Mouse (Mus musculus): ENCODE measurements at regions not wholly inside any gene's neighbourhood (a gene's known extent, or its start where the extent isn't known, plus 50 kb on each side); places are given as distances from the start of the nearest gene placed in this dataset.

DNA sequence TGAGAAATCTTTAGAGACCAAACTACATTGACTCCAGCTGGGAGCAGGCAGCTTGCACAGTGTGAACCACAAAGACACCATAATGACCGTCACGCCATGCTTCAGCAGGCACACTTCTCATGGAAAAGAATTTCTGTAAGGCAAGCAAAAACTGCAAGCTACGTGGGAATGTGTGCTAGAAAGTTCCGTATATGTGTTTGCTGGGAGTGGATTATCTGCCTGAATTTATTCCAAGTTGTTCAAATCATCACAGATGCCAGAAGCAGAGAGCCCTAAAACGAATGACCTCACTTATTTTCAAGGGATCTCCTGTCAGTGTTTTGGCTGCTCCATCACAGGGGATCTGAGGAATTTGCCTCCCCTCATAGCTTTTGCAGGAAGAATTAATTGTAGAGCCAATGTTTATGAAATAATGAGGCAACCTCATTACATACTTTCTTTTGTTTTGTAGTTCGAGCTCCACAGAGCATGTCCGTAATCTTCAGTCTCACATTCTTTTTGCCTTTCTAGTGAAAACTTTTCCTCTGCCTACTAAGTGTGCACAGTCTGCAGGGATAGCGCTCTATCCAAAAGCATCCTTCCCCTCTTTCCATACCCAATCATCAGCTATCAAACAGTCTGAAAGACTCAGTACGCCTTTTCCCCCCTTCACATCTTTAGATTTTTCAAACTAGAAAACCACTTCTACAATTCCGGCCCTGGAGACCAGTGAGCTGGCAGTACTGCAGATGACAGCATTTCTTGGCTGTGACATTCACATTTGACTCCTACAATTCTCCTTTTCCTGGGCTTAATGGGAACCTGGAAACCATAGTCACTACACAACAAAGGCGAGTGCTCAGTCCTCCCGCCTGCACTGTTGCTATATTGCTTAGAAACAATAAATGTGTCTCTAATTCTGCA lies 898.0 kb downstream of the Ttll7 start:
- Histone ChIP-seq H3K9ac (replicated peaks; ENCODE audit: low read length) (no peak overlapping the region), H3K36me3 (ENCODE audit: control insufficient read depth, insufficient read depth, low read length) (no peaks in the 10 kb centered on the region), H3K4me3 (replicated peaks; ENCODE audit: low read depth, low read length) (no peak overlapping the region), H3K9me3 (ENCODE audit: control insufficient read depth, low read length) (no peaks in the 10 kb centered on the region), H3K4me2 (ENCODE audit: low read length) (no peak overlapping the region), H3K4me1 (ENCODE audit: control insufficient read depth, insufficient read depth, low read length) (no peaks in the 10 kb centered on the region), H3K27ac (replicated peaks; ENCODE audit: low read depth, low read length) (0 out of 2 replicates have a peak overlapping the region, but pooled peaks have one; percentile 8), H3K27me3 (ENCODE audit: control insufficient read depth, insufficient read depth, low read length) (no peaks in the 10 kb centered on the region)
- 26% methylated on average over 12 of the region's 12 CpGs for WGBS
- peak; percentile 29 for DNase-seq
- no peak for ATAC-seq (ENCODE audit: low FRiP score, low TSS enrichment)

DNA sequence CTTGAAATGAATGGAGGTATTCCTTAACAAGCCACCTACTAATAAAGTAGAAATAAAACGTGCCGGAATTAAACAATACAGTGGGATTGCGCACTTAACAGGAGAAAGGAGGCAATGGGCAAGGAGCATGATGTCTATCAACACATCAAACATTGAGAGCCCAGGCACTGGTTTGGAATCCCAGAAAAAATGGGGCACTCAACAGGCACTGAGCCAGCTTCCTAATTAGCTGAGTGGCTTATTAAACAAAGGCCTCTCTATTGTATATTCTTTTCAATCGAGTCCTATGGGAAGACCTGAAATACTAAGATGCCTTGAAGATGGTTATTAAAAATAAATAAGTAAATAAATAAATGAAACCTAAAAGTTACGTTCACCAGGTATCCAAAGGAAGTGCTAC lies 897.3 kb downstream of the Ttll7 start:
- H3K36me3 ChIP-seq (ENCODE audit: control insufficient read depth, insufficient read depth, low read length): no peaks in the 10 kb centered on the region
- H3K27ac ChIP-seq (replicated peaks; ENCODE audit: low read depth, low read length): no peak overlapping the region
- H3K4me1 ChIP-seq (ENCODE audit: control insufficient read depth, insufficient read depth, low read length): no peaks in the 10 kb centered on the region
- 66% methylated on average over 5 of the region's 5 CpGs for WGBS
- H3K9me3 ChIP-seq (ENCODE audit: control insufficient read depth, low read length): no peaks in the 10 kb centered on the region
- DNase-seq (peak; percentile 37), ATAC-seq (ENCODE audit: low FRiP score, low TSS enrichment) (no peak)
- no peak overlapping the region for H3K4me3 ChIP-seq (replicated peaks; ENCODE audit: low read depth, low read length)
- no peaks in the 10 kb centered on the region for H3K27me3 ChIP-seq (ENCODE audit: control insufficient read depth, insufficient read depth, low read length)
- H3K9ac ChIP-seq (replicated peaks; ENCODE audit: low read length): no peak overlapping the region
- H3K4me2 ChIP-seq (ENCODE audit: low read length): no peak overlapping the region

DNA sequence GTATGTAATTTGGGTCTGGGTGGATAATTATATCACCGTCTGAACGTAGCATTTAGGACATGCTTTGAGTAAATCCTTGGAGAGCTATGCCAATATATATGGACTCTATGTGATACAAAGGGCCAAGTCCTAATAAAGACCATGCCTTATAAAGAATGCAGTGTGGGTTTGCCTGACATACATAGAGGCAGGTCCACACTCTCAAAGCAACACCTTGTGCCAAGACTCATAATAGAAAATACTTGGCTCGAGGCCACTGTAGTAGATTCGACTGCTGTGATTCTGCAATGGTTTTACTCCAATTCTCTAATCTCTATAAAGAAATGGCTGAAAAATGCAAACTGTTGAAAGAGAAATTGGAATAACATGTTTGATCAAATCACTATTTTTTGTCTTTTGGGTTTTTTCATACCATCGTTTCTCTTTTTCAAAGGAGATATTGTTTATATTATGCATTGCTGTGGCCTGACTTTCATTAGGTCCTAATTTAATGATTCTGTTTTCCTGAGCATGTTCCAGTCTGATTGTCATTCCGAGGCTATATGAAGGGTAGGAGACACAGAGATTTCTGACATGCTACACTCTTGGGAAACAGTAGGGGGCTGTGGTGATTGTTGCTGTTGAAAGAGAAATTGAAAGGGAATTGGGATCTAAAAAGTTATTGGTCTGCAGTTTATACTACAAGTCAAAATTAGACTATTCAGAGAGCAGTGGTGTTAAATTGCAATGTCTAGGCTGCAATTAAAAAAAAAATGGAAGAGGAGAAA lies 884.7 kb downstream of the Ttll7 start:
- Histone ChIP-seq H3K9me3 (ENCODE audit: control insufficient read depth, low read length) (no peaks in the 10 kb centered on the region), H3K4me1 (ENCODE audit: control insufficient read depth, insufficient read depth, low read length) (no peaks in the 10 kb centered on the region), H3K27ac (replicated peaks; ENCODE audit: low read depth, low read length) (no peak overlapping the region), H3K36me3 (ENCODE audit: control insufficient read depth, insufficient read depth, low read length) (no peaks in the 10 kb centered on the region), H3K4me2 (ENCODE audit: low read length) (no peak overlapping the region), H3K27me3 (ENCODE audit: control insufficient read depth, insufficient read depth, low read length) (no peaks in the 10 kb centered on the region), H3K4me3 (replicated peaks; ENCODE audit: low read depth, low read length) (no peak overlapping the region), H3K9ac (replicated peaks; ENCODE audit: low read length) (no peak overlapping the region)
- WGBS: 82% methylated on average over 6 of the region's 6 CpGs
- ATAC-seq (ENCODE audit: low FRiP score, low TSS enrichment) (no peak), DNase-seq (peak; percentile 26)

DNA sequence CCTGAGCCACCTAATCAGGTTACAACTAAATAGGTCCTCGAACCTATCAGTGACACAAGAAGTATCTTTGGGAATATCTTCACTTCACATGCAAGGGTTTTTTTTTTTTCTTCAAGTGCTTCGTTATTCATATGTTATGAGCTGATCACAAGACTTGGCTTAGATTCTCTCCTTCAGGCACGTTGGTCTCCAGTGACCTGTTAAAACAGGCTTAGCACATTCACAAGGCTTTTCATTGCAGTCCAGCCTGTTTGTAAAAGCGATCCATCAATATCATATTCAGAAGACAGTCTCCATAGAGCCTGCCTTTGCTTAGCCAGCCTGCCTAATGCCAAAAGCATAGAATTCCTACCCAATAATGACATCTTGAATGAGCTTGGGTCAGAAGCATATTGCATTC lies 864.2 kb downstream of the Ttll7 start:
- ATAC-seq (ENCODE audit: low FRiP score, low TSS enrichment): no peak
- H3K9me3 ChIP-seq (ENCODE audit: control insufficient read depth, low read length): no peaks in the 10 kb centered on the region
- WGBS: 53% methylated on average over 4 of the region's 4 CpGs

DNA sequence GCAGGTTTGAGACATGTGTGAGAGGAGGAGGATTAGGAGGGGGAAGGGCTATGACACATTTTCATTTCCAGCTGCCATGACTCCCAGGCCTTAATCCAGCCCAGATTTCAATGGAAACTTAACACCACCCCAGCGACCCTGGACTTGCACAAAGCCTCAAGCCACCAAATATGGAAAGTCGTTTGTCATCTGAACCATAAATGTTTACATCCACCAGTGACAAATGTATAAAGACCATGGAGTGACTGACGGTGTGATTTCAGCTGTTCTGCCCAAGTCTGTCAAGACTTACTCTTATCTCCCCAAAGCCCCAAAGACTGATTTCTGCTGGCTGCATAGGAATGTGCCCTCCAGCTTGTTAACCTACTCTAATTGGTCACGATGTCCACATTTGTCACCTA lies 855.2 kb downstream of the Ttll7 start:
- H3K4me2 ChIP-seq (ENCODE audit: low read length): no peak overlapping the region
- no peaks in the 10 kb centered on the region for H3K4me1 ChIP-seq (ENCODE audit: control insufficient read depth, insufficient read depth, low read length)
- no peak overlapping the region for H3K9ac ChIP-seq (replicated peaks; ENCODE audit: low read length)
- H3K27ac ChIP-seq (replicated peaks; ENCODE audit: low read depth, low read length): no peak overlapping the region
- H3K4me3 ChIP-seq (replicated peaks; ENCODE audit: low read depth, low read length): no peak overlapping the region
- H3K9me3 ChIP-seq (ENCODE audit: control insufficient read depth, low read length): no peaks in the 10 kb centered on the region
- ATAC-seq (ENCODE audit: low FRiP score, low TSS enrichment): no peak
- no peaks in the 10 kb centered on the region for H3K27me3 ChIP-seq (ENCODE audit: control insufficient read depth, insufficient read depth, low read length)
- 55% methylated on average over 4 of the region's 4 CpGs for WGBS
- no peaks in the 10 kb centered on the region for H3K36me3 ChIP-seq (ENCODE audit: control insufficient read depth, insufficient read depth, low read length)
- no peak for DNase-seq

More for the DNA sequence above, 864.2 kb downstream of the Ttll7 start:
- DNase-seq: peak; percentile 27
- Histone ChIP-seq H3K9ac (replicated peaks; ENCODE audit: low read length) (no peak overlapping the region), H3K36me3 (ENCODE audit: control insufficient read depth, insufficient read depth, low read length) (no peaks in the 10 kb centered on the region), H3K4me1 (ENCODE audit: control insufficient read depth, insufficient read depth, low read length) (no peaks in the 10 kb centered on the region), H3K4me2 (ENCODE audit: low read length) (no peak overlapping the region), H3K27ac (replicated peaks; ENCODE audit: low read depth, low read length) (no peak overlapping the region), H3K27me3 (ENCODE audit: control insufficient read depth, insufficient read depth, low read length) (no peaks in the 10 kb centered on the region), H3K4me3 (replicated peaks; ENCODE audit: low read depth, low read length) (no peak overlapping the region)

DNA sequence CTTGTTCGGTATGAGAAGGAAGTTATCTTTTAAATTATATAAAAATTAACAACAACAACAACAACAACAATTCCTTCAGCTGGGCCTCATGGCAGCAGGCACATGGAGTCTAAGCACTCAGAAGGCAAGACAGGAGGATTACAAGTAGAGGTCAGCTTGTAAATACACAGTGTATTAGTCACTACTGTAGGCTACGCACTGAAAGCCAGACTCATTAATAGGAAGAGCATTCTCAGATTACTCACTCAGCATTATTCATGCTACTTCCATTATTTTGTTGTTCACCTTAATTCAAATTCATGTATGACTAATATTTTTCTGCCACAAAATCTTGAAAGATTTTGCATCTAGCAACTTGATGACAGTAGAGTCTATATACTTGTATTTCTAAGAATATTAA lies 831.6 kb downstream of the Ttll7 start:
- no peak overlapping the region for H3K4me2 ChIP-seq (ENCODE audit: low read length)
- ATAC-seq (ENCODE audit: low FRiP score, low TSS enrichment) (no peak), DNase-seq (no peak)
- H3K27ac ChIP-seq (replicated peaks; ENCODE audit: low read depth, low read length): no peak overlapping the region
- no peaks in the 10 kb centered on the region for H3K27me3 ChIP-seq (ENCODE audit: control insufficient read depth, insufficient read depth, low read length)
- 94% methylated on average over 2 of the region's 2 CpGs for WGBS
- H3K4me3 ChIP-seq (replicated peaks; ENCODE audit: low read depth, low read length): no peak overlapping the region
- H3K9me3 ChIP-seq (ENCODE audit: control insufficient read depth, low read length): no peaks in the 10 kb centered on the region
- H3K9ac ChIP-seq (replicated peaks; ENCODE audit: low read length): no peak overlapping the region
- no peaks in the 10 kb centered on the region for H3K36me3 ChIP-seq (ENCODE audit: control insufficient read depth, insufficient read depth, low read length)
- 0 out of 2 replicates have a peak, but pooled peaks cover 3% of the 10 kb centered on the region for H3K4me1 ChIP-seq (ENCODE audit: control insufficient read depth, insufficient read depth, low read length)

DNA sequence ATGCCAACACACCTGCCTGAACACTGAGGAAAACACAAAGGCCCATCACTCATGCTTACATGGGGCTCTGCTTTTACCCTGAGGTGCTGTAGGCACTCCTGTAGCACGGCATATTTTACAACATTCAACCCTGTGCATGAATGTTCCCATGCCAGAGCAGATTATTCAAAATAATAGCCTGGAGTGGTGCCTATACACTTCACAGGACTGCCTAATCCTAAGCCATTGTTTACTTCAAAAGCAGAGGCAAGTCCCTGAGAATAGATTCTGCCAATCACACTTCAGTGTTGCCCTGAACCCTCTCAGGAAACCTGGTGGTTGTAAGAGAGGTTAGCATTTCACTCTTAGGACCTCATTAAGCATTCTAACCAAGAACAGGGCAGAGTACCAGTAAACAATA lies 828.1 kb downstream of the Ttll7 start:
- no peak overlapping the region for H3K4me2 ChIP-seq (ENCODE audit: low read length)
- no peak overlapping the region for H3K4me3 ChIP-seq (replicated peaks; ENCODE audit: low read depth, low read length)
- H3K4me1 ChIP-seq (ENCODE audit: control insufficient read depth, insufficient read depth, low read length): 0 out of 2 replicates have a peak, but pooled peaks cover 3% of the 10 kb centered on the region
- no peaks in the 10 kb centered on the region for H3K36me3 ChIP-seq (ENCODE audit: control insufficient read depth, insufficient read depth, low read length)
- ATAC-seq (ENCODE audit: low FRiP score, low TSS enrichment) (peak; percentile 72; the same call in 1 of the 2 replicates), DNase-seq (peak; percentile 53)
- WGBS: 2% methylated on average over 1 of the region's 1 CpGs
- no peaks in the 10 kb centered on the region for H3K27me3 ChIP-seq (ENCODE audit: control insufficient read depth, insufficient read depth, low read length)
- no peaks in the 10 kb centered on the region for H3K9me3 ChIP-seq (ENCODE audit: control insufficient read depth, low read length)
- H3K9ac ChIP-seq (replicated peaks; ENCODE audit: low read length): no peak overlapping the region
- H3K27ac ChIP-seq (replicated peaks; ENCODE audit: low read depth, low read length): no peak overlapping the region

DNA sequence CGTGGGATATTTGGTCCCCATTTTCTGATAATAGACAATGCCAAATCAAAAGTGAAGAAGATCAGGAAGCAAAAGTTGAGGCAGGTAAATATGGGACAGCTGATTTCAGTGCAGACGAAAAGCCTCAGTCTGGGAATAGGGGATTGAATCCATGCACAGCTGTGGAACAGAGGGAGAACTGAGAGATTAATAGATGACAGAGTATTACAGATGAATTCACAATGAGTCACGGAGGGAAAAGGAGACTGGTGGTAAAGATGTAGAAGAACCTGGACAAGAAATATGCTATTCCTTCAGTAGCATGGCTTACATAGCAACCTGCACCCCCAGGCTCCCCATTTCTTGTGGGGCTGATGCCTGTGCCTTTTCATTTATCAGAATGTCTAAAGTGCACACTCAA lies 810.4 kb downstream of the Ttll7 start:
- ATAC-seq (ENCODE audit: low FRiP score, low TSS enrichment): no peak

More for the DNA sequence above, 810.4 kb downstream of the Ttll7 start:
- Histone ChIP-seq H3K4me2 (ENCODE audit: low read length) (no peak overlapping the region), H3K27ac (replicated peaks; ENCODE audit: low read depth, low read length) (no peak overlapping the region), H3K4me3 (replicated peaks; ENCODE audit: low read depth, low read length) (no peak overlapping the region), H3K27me3 (ENCODE audit: control insufficient read depth, insufficient read depth, low read length) (no peaks in the 10 kb centered on the region), H3K36me3 (ENCODE audit: control insufficient read depth, insufficient read depth, low read length) (no peaks in the 10 kb centered on the region), H3K9ac (replicated peaks; ENCODE audit: low read length) (no peak overlapping the region), H3K9me3 (ENCODE audit: control insufficient read depth, low read length) (no peaks in the 10 kb centered on the region), H3K4me1 (ENCODE audit: control insufficient read depth, insufficient read depth, low read length) (no peaks in the 10 kb centered on the region)
- no peak for DNase-seq
- 75% methylated on average over 3 of the region's 3 CpGs for WGBS
